Mouse (Mus musculus): ENCODE results near the gene Ggt7. TPM values are rescaled to one million over a fixed set of nuclear protein-coding genes. Genes with fewer than 3 reads are reported as not detected.
"Not testable (repeated sequence)": the region's sequence is repeated elsewhere in the genome, so short reads cannot be mapped to it uniquely, and the experiment has no call there.

The Ggt7 gene
- total RNA-seq (2015) = not detected in 2 replicates
- total RNA-seq (2017) = not detected in 2 replicates

- peak; percentile 89 for ATAC-seq (replicated peaks; ENCODE audit: poor library complexity)
Measured at GRCm38 (mm10) chr2:155517455-155518423, at the start of gene Ggt7, which contains the start of gene Acss2. TSS of gene Ggt7 (minus strand) at chr2:155518237. TSS of gene Acss2 (plus strand) at chr2:155517948.

GRCm38 (mm10) chr2:155567751-155568150 is 49.7 kb upstream of the Ggt7 start:
- ATAC-seq (replicated peaks; ENCODE audit: poor library complexity) = peak; percentile 76

GRCm38 (mm10) chr2:155562934-155563333 is 44.9 kb upstream of the Ggt7 start:
- no peak for ATAC-seq (replicated peaks; ENCODE audit: poor library complexity)

GRCm38 (mm10) chr2:155562209-155562608 is 44.2 kb upstream of the Ggt7 start:
- peak; percentile 71 for ATAC-seq (replicated peaks; ENCODE audit: poor library complexity)

GRCm38 (mm10) chr2:155554426-155554985 is 36.5 kb upstream of the Ggt7 start:
- no peak for ATAC-seq (replicated peaks; ENCODE audit: poor library complexity)

GRCm38 (mm10) chr2:155552949-155553354 is 34.9 kb upstream of the Ggt7 start:
- ATAC-seq (replicated peaks; ENCODE audit: poor library complexity) = peak; percentile 98

- no peak for ATAC-seq (replicated peaks; ENCODE audit: poor library complexity)
Measured at GRCm38 (mm10) chr2:155552336-155552735, 34.3 kb upstream of the Ggt7 start.

- no peak for ATAC-seq (replicated peaks; ENCODE audit: poor library complexity)
Measured at GRCm38 (mm10) chr2:155546955-155547354, 28.9 kb upstream of the Ggt7 start.

GRCm38 (mm10) chr2:155540822-155541458 is 22.9 kb upstream of the Ggt7 start:
- ATAC-seq (replicated peaks; ENCODE audit: poor library complexity) = peak; percentile 61

- no peak for ATAC-seq (replicated peaks; ENCODE audit: poor library complexity)
Measured at GRCm38 (mm10) chr2:155539696-155540095, 21.7 kb upstream of the Ggt7 start.

GRCm38 (mm10) chr2:155538463-155539057 is 20.5 kb upstream of the Ggt7 start:
- not testable (repeated sequence) for ATAC-seq (replicated peaks; ENCODE audit: poor library complexity)

- ATAC-seq (replicated peaks; ENCODE audit: poor library complexity) = peak; percentile 51
Measured at GRCm38 (mm10) chr2:155537761-155538462, 19.9 kb upstream of the Ggt7 start.

GRCm38 (mm10) chr2:155536292-155536691 is 18.3 kb upstream of the Ggt7 start:
- ATAC-seq (replicated peaks; ENCODE audit: poor library complexity) = no peak

- peak; percentile 54 for ATAC-seq (replicated peaks; ENCODE audit: poor library complexity)
Measured at GRCm38 (mm10) chr2:155527367-155527766, 9.3 kb upstream of the Ggt7 start.

GRCm38 (mm10) chr2:155524378-155524777 is 6.3 kb upstream of the Ggt7 start:
- peak; percentile 63 for ATAC-seq (replicated peaks; ENCODE audit: poor library complexity)

- peak; percentile 49 for ATAC-seq (replicated peaks; ENCODE audit: poor library complexity)
Measured at GRCm38 (mm10) chr2:155523706-155524105, 5.7 kb upstream of the Ggt7 start.

GRCm38 (mm10) chr2:155518531-155519270 is 664 bp upstream of the Ggt7 start:
- ATAC-seq (replicated peaks; ENCODE audit: poor library complexity) = no peak

GRCm38 (mm10) chr2:155515941-155516340 is 2.1 kb downstream of the Ggt7 start:
- ATAC-seq (replicated peaks; ENCODE audit: poor library complexity) = 0 out of 2 replicates have a peak, but pooled peaks have one; percentile 21

- peak; percentile 10; the same call in 1 of the 2 replicates for ATAC-seq (replicated peaks; ENCODE audit: poor library complexity)
Measured at GRCm38 (mm10) chr2:155514666-155515065, 3.4 kb downstream of the Ggt7 start.

GRCm38 (mm10) chr2:155513543-155513942 is 4.5 kb downstream of the Ggt7 start:
- ATAC-seq (replicated peaks; ENCODE audit: poor library complexity) = no peak
